Mouse (Mus musculus) forebrain, embryonic 13.5 days (tissue): ENCODE data around the gene Gm20388. TPM values are rescaled to one million over a fixed set of nuclear protein-coding genes. Genes with fewer than 3 reads are reported as not detected.

ENCODE experiments used
- ATAC-seq: fragments of 200-750 bp; cut with Nextera tagmentation; 2 replicates; pipeline ENCODE4 v1.8.0; 2017
- H3K27ac ChIP-seq: fragments of 300-500 bp; sonication (generic); 2 replicates; pipeline ENCODE4 v1.5.1; 2015; ENCODE audit warnings: inconsistent platforms, mild to moderate bottlenecking, moderate library complexity
- H3K27me3 ChIP-seq: fragments of 300-500 bp; sonication (generic); 2 replicates; pipeline ENCODE4 v1.6.1; 2015; ENCODE audit warnings: mild to moderate bottlenecking, inconsistent platforms
- H3K36me3 ChIP-seq: fragments of 300-500 bp; sonication (generic); 2 replicates; pipeline ENCODE4 v1.6.1; 2015; ENCODE audit warnings: mild to moderate bottlenecking, inconsistent platforms; ENCODE audit not compliant: poor library complexity, severe bottlenecking
- H3K4me1 ChIP-seq: fragments of 300-500 bp; sonication (generic); 2 replicates; pipeline ENCODE4 v1.6.1; 2015; ENCODE audit warnings: inconsistent platforms
- H3K4me2 ChIP-seq: fragments of 300-500 bp; sonication (generic); 2 replicates; pipeline ENCODE4 v1.6.1; 2015; ENCODE audit warnings: inconsistent platforms, mild to moderate bottlenecking, moderate library complexity
- H3K4me3 ChIP-seq: fragments of 300-500 bp; sonication (generic); 2 replicates; pipeline ENCODE4 v1.5.1; 2015; ENCODE audit warnings: mild to moderate bottlenecking, inconsistent platforms
- H3K9ac ChIP-seq: fragments of 300-500 bp; sonication (generic); 2 replicates; pipeline ENCODE4 v1.6.1; 2015; ENCODE audit warnings: mild to moderate bottlenecking, inconsistent platforms
- H3K9me3 ChIP-seq: fragments of 300-500 bp; sonication (generic); replicated peaks from 2 replicates; pipeline ENCODE4 v1.6.1; 2016; ENCODE audit warnings: inconsistent platforms
- WGBS: fragments of 180-500 bp; shearing (Covaris S2); methylation state at CpG from one replicate; pipeline ENCODE4 v1.1.7; 2015; 5-methylcytosine and 5-hydroxymethylcytosine counted together
- polyA plus RNA-seq: library from polyadenylated mRNA; unstranded; fragments of >200 nt; fragmentation: Nextera tagmentation; extraction: Ambion mirVana; gene quantifications from 2 replicates; pipeline ENCODE4 v1.2.1, GENCODE M21; 2015

Gene Gm20388
- polyA plus RNA-seq, 1 experiment from 2014 or later: 5.6 TPM

DNA sequence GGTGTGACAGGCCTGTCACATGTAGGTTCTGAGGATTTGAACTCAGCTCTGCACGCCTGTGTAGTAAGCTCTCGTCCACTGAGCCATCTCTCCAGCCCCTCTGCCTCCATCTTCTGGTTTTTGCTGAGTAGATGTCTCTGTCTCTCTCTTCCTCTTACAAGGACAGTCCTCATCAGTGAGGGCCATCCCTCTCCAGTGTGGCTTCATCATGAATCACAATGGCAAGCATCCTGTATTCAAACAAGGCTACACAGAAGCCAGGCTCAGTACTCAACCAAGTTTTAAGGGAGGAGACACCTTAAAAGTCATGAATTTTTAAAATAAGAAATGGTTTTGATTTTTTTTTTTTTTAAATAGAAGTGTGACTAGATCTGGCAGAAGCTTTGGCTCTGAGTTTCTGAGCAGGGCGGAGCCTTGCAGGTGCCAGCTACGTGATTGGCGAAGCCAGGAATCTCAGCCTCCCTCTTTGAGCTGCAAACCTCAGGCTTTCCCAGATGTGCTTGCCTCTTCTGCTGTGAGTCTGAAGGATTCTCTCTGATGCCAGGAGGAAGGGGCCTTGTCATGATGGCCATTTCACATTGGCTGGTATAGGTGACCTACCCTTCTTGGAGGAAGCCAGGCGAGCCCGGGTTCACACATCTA lies 2206.2 kb downstream of the Gm20388 start:
- no peaks in the 10 kb centered on the region for H3K9me3 ChIP-seq
- H3K4me3 ChIP-seq: no peak overlapping the region
- H3K36me3 ChIP-seq: no peaks in the 10 kb centered on the region
- 86% methylated on average over 7 of the region's 7 CpGs for WGBS
- H3K27me3 ChIP-seq: no peaks in the 10 kb centered on the region
- H3K27ac ChIP-seq: no peak overlapping the region
- no peaks in the 10 kb centered on the region for H3K4me1 ChIP-seq
- ATAC-seq: no peak
- no peak overlapping the region for H3K9ac ChIP-seq
- H3K4me2 ChIP-seq: no peak overlapping the region

DNA sequence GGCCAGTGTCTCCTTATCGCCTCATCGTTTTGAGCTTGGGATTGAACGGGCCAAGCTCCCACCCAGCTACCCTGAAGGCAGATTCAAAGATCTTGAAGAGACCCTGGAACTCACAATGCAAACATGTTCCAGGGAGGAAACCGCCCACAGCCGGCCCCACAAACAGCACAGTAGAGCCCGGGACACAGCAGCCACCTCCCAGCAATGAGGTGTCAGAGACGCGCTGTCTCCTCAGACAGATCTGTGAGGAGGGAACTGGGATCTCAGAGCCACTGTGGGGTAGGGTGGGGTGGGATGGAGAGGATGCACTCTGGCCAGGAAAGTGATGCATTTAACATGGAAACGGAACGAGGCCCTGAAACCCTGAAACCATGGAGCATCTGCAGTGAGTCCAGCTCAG lies 2207.5 kb downstream of the Gm20388 start:
- H3K4me1 ChIP-seq: no peaks in the 10 kb centered on the region
- WGBS: 88% methylated on average over 10 of the region's 10 CpGs
- no peaks in the 10 kb centered on the region for H3K36me3 ChIP-seq
- H3K9me3 ChIP-seq: no peaks in the 10 kb centered on the region
- H3K27me3 ChIP-seq: no peaks in the 10 kb centered on the region
- H3K4me3 ChIP-seq: no peak overlapping the region
- H3K4me2 ChIP-seq: no peak overlapping the region
- no peak for ATAC-seq
- no peak overlapping the region for H3K9ac ChIP-seq
- H3K27ac ChIP-seq: no peak overlapping the region

DNA sequence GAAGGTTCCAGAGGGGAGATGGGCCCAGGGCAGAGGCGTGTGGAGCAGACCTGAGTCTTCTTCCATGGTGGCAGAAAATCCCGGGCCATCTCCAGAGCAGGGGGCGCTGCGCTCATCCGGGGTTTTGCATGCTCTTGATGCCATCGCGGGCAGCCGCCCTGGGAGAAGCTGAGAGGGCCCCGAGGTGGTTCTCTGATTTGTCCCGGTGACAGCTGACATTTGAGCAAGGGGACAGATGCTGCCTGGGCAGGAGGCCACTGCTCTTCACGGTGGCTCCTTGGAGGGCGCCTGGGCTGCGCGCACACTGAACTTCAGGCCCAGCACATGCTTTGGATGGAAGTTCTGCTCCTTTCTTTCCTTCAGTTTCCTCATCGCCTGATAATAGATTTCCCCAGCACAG lies 2207.9 kb downstream of the Gm20388 start:
- Histone ChIP-seq H3K4me2 (no peak overlapping the region), H3K27ac (no peak overlapping the region), H3K9ac (no peak overlapping the region), H3K4me1 (no peaks in the 10 kb centered on the region), H3K27me3 (no peaks in the 10 kb centered on the region), H3K9me3 (no peaks in the 10 kb centered on the region), H3K4me3 (no peak overlapping the region), H3K36me3 (no peaks in the 10 kb centered on the region)
- no peak for ATAC-seq
- WGBS: 82% methylated on average over 15 of the region's 15 CpGs

DNA sequence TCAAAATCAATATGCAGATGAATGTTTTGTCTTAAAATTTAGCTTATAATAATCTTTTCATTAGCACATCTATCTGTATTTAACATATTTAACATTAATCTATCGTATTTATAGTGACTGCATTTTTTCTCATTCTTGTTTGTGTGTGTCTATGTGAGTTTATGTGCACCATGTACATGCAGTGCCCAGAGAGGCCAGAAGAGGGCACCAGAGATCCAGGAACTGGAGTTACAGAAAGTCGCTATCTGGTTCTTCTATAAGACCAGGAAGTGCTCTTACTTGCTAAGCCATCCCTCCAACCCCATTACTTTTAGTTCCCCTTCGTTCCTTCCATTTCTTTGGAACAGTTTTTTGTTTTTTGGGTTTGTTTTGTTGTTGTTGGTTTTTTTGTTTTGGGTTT lies 2213.7 kb downstream of the Gm20388 start:
- WGBS: 90% methylated on average over 3 of the region's 3 CpGs
- H3K4me2 ChIP-seq: no peak overlapping the region
- H3K36me3 ChIP-seq: no peaks in the 10 kb centered on the region
- H3K4me3 ChIP-seq: no peak overlapping the region
- H3K27me3 ChIP-seq: no peaks in the 10 kb centered on the region
- H3K9ac ChIP-seq: no peak overlapping the region
- no peak overlapping the region for H3K27ac ChIP-seq
- H3K9me3 ChIP-seq: 0 out of 2 replicates have a peak, but pooled peaks cover 6% of the 10 kb centered on the region
- no peak for ATAC-seq
- no peaks in the 10 kb centered on the region for H3K4me1 ChIP-seq

DNA sequence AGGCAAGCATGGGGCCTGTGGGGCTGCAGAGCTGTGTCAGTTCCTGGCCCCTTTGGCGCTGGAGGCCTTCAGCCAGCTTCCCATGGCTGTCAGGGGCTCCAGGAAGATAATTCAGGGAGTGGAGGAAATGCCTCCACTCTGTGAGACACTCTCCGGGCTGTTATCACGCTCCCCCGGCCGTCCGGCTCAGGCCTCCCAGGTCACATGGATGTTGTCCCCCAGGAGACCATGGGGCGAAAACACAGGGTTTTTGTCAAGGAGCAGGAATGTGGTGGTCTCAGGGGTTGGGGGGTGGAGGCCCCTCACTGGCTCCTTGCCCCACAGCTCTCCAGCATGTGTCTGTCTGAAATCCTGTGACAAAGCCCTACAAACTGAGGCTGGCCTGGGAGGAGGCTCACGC lies 2216.0 kb downstream of the Gm20388 start:
- no peaks in the 10 kb centered on the region for H3K4me1 ChIP-seq
- H3K9me3 ChIP-seq: 0 out of 2 replicates have a peak, but pooled peaks cover 6% of the 10 kb centered on the region
- 82% methylated on average over 8 of the region's 8 CpGs for WGBS
- no peaks in the 10 kb centered on the region for H3K27me3 ChIP-seq
- H3K9ac ChIP-seq: no peak overlapping the region
- no peak overlapping the region for H3K4me2 ChIP-seq
- no peak overlapping the region for H3K27ac ChIP-seq
- no peak for ATAC-seq
- no peaks in the 10 kb centered on the region for H3K36me3 ChIP-seq
- no peak overlapping the region for H3K4me3 ChIP-seq

DNA sequence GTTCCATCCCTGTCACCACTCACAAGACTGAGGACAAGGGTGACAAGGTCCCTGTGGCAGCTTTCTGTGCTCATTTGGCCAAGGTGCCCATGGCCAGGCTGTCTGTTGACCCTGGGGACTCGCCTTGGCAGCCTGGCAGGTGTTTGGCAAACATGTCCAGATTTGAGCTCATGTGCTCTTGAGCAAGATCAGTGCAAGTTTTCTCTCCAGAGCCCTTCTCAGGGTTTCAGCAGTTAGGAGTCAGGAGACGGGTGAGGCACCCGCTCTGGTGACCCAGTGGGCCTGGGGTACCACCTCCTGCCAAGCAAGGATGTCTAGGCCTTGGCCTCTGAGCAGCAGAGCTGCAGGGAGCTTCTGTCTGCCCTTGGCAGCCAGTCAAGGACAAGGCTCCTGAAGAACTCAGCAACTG lies 2223.5 kb downstream of the Gm20388 start:
- Histone ChIP-seq H3K4me1 (no peaks in the 10 kb centered on the region), H3K27ac (no peak overlapping the region), H3K9me3 (no peaks in the 10 kb centered on the region), H3K4me2 (no peak overlapping the region), H3K9ac (no peak overlapping the region), H3K27me3 (no peaks in the 10 kb centered on the region), H3K36me3 (no peaks in the 10 kb centered on the region), H3K4me3 (no peak overlapping the region)
- ATAC-seq: no peak
- 81% methylated on average over 3 of the region's 3 CpGs for WGBS

DNA sequence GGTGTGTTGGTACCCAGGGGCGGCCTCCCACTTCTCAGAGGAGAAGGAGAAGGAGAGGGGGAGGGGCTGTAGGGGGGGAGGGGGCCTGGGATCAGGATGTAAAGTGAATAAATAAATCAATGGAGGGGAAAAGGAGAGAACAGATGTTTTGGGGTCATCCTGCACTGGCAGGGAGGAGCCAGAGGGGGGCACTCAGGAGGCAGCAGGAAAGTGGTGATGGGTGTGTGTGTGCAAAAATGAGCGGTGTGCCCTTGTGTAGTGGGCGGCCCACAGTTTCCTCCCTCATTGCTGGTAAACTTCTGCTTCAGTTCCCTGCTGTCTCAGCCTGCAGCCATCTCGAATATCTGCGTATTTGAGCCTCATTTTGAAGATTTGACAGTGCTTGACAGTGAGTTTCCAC lies 2224.9 kb downstream of the Gm20388 start:
- Histone ChIP-seq H3K4me3 (no peak overlapping the region), H3K36me3 (no peaks in the 10 kb centered on the region), H3K4me1 (no peaks in the 10 kb centered on the region), H3K27ac (no peak overlapping the region), H3K27me3 (no peaks in the 10 kb centered on the region), H3K9me3 (no peaks in the 10 kb centered on the region), H3K9ac (no peak overlapping the region), H3K4me2 (no peak overlapping the region)
- ATAC-seq: no peak
- 83% methylated on average over 5 of the region's 5 CpGs for WGBS

DNA sequence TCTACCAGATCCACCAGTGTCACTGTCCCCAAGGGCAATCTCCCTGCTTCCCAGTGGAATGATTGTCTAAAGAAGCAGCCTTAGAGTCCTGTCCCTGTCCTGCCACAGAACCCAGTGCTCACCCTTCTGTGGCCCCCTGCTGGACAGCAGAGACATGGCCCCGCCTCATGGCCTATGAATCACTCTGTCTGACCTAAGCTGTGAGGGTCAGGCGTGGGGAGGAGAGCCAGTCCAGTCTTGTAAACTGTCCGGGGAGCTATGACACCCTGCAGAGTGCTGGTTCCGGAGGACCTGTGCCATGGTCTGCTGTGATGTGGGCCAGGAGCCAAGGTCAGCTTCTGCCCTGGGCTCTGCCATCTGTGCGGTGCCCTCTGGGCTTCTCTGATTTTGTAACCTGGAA lies 2229.1 kb downstream of the Gm20388 start:
- H3K4me2 ChIP-seq: no peak overlapping the region
- H3K9me3 ChIP-seq: no peaks in the 10 kb centered on the region
- no peaks in the 10 kb centered on the region for H3K27me3 ChIP-seq
- H3K27ac ChIP-seq: no peak overlapping the region
- WGBS: 43% methylated on average over 5 of the region's 5 CpGs
- H3K4me1 ChIP-seq: no peaks in the 10 kb centered on the region
- no peak for ATAC-seq
- H3K4me3 ChIP-seq: no peak overlapping the region
- no peak overlapping the region for H3K9ac ChIP-seq
- no peaks in the 10 kb centered on the region for H3K36me3 ChIP-seq

DNA sequence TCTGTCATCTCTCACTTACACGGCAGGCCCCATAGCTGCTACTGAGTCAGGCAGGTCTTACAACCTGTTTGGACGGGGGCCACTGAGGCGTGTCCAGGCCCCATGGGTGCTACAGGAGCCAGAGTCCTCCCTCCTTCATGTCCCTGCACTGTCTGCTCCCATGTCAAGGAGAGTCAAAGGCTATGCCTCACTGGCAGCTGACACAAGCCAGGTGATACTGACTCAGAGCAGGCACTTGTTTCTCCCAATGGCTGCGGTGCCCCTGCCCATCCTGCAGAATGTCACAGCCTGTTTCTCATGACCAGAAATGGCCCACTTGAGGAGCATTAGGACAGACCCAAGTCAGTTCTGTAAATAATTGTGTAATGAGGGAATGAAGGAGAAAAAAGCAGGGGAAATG lies 2229.8 kb downstream of the Gm20388 start:
- H3K4me2 ChIP-seq: no peak overlapping the region

DNA sequence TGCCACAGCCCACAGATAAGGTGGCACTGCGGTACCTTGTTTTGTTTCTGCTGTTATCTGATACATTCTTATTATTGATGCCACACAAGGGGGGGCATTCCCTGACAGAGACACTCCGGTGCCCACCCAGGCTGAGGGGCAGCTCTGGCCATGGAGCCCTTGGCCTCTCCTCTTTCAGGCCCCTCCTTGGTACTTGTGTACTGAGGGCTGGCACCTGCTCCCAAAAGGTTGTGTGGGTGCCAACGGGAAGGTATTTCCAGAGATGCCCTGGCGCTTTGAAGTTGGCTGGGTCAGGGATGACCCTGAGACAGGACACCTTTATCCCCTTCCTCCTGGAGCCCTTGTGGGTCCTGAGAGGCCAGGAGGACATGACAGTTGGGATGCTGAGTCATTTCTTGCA lies 2231.8 kb downstream of the Gm20388 start:
- Histone ChIP-seq H3K9ac (no peak overlapping the region), H3K27ac (no peak overlapping the region), H3K9me3 (no peaks in the 10 kb centered on the region), H3K36me3 (no peaks in the 10 kb centered on the region), H3K4me3 (no peak overlapping the region), H3K4me1 (no peaks in the 10 kb centered on the region), H3K4me2 (no peak overlapping the region), H3K27me3 (no peaks in the 10 kb centered on the region)
- no peak for ATAC-seq
- WGBS: 92% methylated on average over 4 of the region's 4 CpGs

More for the DNA sequence above, 2229.8 kb downstream of the Gm20388 start:
- ATAC-seq: no peak
- Histone ChIP-seq H3K27me3 (no peaks in the 10 kb centered on the region), H3K4me3 (no peak overlapping the region), H3K9me3 (no peaks in the 10 kb centered on the region), H3K27ac (no peak overlapping the region), H3K9ac (no peak overlapping the region), H3K36me3 (no peaks in the 10 kb centered on the region), H3K4me1 (no peaks in the 10 kb centered on the region)
- WGBS: 86% methylated on average over 4 of the region's 4 CpGs

DNA sequence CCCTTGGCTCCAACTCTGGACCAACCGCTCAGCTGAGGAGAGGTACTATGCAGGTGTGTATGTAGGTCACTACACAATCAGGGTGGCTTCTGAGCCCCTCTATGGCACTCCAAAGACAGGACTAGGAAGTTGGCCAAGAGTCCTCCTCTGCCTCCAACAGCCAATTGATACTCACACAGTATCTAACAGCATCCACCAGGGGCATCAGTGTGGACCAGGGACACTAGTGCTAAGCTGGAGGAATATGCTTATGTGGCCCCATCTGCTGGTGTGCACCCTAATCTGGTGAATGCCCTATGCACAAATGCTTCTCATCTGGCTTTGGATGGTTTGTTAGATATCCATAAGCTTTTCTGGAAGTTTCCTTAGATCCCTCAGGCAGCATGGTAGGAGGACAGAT lies 2232.6 kb downstream of the Gm20388 start:
- H3K36me3 ChIP-seq: no peaks in the 10 kb centered on the region

DNA sequence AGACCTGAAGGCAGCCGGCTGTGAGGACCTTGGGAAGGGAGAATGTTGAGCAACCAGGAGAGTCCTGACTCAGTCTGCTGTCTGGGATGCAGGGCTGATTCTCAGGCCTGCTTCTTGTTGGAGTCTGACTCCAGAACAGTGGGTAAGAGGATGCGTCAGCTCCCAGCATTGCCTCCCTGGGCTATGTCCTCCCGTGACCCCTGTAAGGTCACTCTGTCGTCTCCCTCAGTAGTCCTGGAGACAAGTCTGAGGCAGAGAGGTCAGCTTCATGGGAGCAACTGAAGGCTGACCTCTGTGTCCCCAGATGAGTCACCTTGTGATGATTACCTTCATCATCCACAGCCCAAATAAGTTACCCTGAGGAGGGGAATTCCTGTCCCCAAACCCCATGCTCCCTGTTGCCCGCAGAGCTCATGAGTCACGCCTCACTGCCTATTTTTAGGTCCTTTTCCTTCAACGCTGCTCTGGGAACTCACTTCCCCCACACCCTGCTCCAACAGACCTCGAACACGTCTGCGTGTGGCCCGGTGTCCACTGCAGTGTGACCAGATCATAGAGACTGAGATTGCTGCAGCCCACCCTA lies 2234.2 kb downstream of the Gm20388 start:
- no peaks in the 10 kb centered on the region for H3K36me3 ChIP-seq
- ATAC-seq: no peak
- H3K27me3 ChIP-seq: no peaks in the 10 kb centered on the region
- H3K27ac ChIP-seq: no peak overlapping the region
- no peaks in the 10 kb centered on the region for H3K4me1 ChIP-seq
- H3K9ac ChIP-seq: no peak overlapping the region
- no peak overlapping the region for H3K4me2 ChIP-seq
- H3K9me3 ChIP-seq: no peaks in the 10 kb centered on the region
- WGBS: 68% methylated on average over 11 of the region's 11 CpGs
- H3K4me3 ChIP-seq: no peak overlapping the region

More for the DNA sequence above, 2232.6 kb downstream of the Gm20388 start:
- H3K27me3 ChIP-seq: no peaks in the 10 kb centered on the region
- no peak overlapping the region for H3K9ac ChIP-seq
- ATAC-seq: no peak
- H3K4me3 ChIP-seq: no peak overlapping the region
- H3K4me2 ChIP-seq: no peak overlapping the region
- no peak overlapping the region for H3K27ac ChIP-seq
- WGBS: 100% methylated on average over 1 of the region's 1 CpGs
- no peaks in the 10 kb centered on the region for H3K9me3 ChIP-seq
- H3K4me1 ChIP-seq: no peaks in the 10 kb centered on the region

DNA sequence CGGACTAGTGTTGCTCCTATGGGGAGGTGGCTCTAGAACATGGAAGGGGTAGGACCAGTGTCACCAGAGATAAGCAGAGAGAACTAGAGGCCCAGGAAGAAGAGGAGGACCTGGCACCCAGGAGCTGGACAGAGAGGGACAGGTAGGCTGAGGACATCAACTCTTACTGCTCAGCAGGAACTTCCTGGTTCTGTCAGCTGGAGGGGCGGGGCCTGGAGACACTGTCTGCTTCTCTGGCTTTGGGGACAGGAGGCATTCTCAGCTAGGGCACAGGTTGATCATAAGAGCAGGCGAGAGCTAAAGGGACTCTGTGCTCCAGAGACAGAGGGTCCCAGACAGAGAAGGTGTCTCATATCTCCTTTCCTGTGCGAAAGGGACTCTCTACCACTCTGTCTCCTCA lies 2238.4 kb downstream of the Gm20388 start:
- Histone ChIP-seq H3K27ac (no peak overlapping the region), H3K4me1 (no peaks in the 10 kb centered on the region), H3K27me3 (no peaks in the 10 kb centered on the region), H3K4me2 (no peak overlapping the region), H3K4me3 (no peak overlapping the region), H3K9ac (no peak overlapping the region), H3K36me3 (no peaks in the 10 kb centered on the region), H3K9me3 (no peaks in the 10 kb centered on the region)
- 91% methylated on average over 4 of the region's 4 CpGs for WGBS
- no peak for ATAC-seq
